Mouse (Mus musculus) cerebellum, adult 18-20 months (tissue): ENCODE measurements around the gene Gna11.

ENCODE experiments used
- DNase-seq, 2 experiments: peaks; one replicate each; pipeline ENCODE4 v3.0.0; 2021

Gene Gna11

GRCm38 (mm10) chr10:81542727-81543460, 2.1 kb downstream of the Gna11 start:
- DNase-seq = no peak

DNA sequence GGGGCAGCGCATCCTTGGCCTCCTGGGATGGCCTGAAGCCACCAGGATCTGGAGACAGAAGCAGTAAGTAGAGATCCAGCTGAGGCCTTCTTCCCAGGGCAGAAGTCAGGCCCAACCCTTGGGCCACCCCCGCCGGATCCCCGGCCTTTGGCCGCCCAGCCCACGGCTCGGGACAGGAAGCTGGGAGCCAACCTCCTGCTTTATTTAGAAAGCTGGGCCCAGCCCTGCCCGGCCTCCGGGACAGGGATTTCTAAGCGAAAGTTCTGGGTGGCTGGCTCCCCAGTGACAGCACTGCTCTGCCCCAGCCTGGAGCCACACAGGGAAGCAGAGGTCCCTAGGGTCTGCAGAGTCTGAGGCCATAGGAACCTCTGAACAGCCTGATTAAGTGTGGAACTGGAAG, 3.2 kb downstream of the Gna11 start:
- DNase-seq = no peak

- no peak for DNase-seq
Observed at GRCm38 (mm10) chr10:81541363-81541762, 3.6 kb downstream of the Gna11 start.

- DNase-seq = no peak
Observed at GRCm38 (mm10) chr10:81538321-81539048, 6.5 kb downstream of the Gna11 start.

GRCm38 (mm10) chr10:81537429-81537828, 7.6 kb downstream of the Gna11 start:
- DNase-seq = no peak

DNA sequence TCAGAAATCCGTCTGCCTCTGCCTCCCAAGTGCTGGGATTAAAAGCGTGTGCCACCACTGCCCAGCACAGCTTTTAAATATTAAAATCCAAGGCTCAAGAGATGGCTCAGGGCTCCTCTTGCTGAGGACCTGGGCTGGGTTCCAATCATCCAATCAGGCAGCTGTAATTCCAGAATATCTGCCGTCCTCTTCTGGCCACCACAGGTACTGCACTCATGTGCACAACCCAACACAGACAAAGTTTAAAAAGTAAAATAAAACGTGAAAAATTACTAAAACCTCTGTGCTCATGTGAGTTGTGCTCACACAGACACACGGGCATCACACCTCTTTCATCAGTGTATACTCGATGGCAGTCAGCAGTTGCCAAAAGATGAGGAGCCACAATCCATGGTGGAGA, 8.3 kb downstream of the Gna11 start:
- DNase-seq = peak in 1 of 2 experiments; percentile 45

DNA sequence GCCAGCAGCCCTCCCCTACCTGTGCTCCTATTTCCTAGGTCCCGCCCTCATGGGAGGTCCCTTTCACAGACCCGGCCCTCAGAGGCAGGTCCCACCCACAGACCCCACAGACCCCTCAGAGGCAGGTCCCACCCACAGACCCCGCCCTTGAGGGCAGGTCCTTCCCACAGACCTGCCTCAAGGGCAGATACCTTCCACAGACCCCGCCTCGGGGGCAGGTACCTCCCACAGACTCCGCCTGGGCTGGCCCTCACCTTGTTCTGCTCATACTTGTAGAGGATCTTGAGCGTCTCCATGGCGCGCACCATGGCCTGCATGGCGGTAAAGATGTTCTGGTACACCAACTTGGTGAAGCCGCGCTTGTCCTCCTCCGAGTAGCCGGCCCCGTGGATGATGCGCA, 10.2 kb downstream of the Gna11 start:
- no peak for DNase-seq

GRCm38 (mm10) chr10:81526779-81527178, 18.2 kb downstream of the Gna11 start:
- peak; percentile 58 to 77 for DNase-seq

DNA sequence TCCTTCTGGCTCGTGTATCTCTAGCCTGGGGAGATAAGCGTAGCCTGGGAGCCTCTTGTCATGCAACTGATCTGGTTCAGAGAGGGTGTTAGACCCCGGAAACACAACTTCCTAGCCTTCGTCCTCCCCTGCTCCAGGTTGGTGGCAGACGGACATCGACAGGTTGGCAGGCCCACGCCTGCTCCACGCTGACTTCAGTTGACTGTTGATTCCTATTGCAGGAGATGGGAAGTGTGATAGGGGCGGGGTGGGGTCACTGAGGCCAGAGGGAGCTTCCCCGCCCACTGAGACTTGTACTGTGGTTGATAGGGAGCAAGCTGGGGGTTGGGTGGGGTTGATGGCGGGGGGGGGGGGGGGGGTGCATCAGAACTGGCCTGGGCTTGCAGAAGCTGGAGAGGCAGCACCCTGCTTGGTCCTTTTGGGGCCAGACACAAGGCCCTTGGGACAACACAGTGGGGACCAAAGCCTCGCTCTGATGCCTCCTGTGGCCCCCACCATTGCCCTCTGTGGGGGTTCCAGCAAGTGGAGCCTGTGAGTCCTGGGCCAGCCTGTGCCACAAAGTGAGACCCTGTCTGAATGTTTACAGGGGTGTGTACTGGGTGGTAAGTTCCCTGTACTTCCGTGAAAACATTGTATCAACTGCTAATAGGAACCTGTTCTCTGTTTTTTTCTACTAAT, 19.8 kb downstream of the Gna11 start:
- DNase-seq = no peak

- no peak for DNase-seq
Observed at GRCm38 (mm10) chr10:81524051-81524605, 20.9 kb downstream of the Gna11 start, which contains the start of gene Gna15. Gna15 (minus strand) TSS chr10:81524225.

- DNase-seq = no peak
Observed at GRCm38 (mm10) chr10:81523570-81523969, 21.4 kb downstream of the Gna11 start.

DNA sequence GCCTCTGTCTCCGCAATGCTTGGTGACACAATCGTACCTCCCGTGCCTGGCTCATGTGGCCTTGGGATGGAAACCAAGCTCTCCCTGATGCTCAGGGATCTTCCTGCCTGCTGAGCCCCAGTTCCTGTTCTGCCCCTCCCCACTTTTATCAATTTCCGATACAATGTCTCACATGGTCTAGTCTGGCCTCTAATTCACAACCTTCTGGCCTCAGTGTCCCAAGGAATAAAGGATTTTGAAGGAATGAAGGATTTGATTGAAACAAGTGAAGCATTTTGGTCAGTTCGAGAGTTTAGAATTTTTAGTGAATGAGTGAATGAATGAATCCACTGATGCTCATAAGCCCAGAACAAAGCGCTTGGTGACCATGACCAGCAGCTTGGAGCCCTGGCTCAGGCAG, 21.8 kb downstream of the Gna11 start:
- DNase-seq = no peak

GRCm38 (mm10) chr10:81519978-81520365, 25.0 kb downstream of the Gna11 start:
- no peak for DNase-seq

DNA sequence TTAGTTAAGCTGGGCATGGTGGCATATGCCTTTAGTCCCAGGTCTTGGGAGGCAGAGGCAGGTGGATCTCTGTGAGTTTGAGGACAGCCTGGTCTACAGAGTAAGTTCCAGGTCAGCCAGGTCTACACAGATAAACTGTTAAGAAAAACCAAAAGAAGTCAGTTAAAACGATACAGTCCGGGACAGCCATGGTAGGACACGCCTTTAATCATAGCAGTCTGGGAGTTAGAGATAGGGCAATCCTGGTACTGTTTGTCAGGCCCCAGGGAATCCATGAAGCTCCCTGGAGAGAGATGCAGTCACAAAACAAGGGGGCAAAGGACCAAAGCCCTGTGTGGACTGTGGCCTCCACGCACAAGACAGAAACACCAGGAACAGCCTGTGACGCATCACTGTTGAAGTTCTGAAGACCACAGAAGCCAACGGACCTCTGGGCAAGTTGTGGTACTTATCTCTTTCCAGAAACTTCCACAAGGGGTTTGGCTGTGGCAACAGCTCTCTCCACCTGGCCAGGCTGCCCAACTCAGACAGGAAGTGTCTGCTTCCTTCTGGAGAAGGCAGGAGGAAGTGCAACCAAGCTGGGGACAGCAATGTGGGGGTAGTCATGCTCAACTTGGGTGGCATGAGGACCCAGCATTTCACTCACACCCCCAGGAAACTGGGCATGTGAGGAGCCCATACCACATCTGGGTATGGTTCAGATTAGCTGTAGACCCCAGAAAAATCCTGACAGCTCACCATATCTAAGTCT, 25.6 kb downstream of the Gna11 start:
- no peak for DNase-seq

DNA sequence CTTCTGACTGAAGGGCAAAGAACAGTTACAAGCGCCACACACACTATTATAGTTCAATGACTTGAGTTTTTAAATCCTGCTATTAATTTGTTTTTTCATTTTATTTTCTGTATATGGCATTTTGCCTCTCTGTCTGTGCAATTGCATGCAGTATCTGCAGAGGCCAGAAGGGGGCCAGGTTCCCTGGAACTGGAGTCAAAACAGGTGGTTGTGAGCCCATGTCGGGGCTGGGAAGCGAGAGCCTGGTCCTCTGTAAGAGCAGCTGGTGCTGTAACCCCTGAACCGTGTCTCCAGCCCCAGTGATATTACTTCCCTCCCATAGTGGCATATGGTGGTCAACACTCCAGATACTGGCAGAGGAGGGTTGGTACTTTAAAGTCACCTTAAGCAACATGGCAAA, 26.4 kb downstream of the Gna11 start:
- DNase-seq = peak; percentile 72 to 74

DNA sequence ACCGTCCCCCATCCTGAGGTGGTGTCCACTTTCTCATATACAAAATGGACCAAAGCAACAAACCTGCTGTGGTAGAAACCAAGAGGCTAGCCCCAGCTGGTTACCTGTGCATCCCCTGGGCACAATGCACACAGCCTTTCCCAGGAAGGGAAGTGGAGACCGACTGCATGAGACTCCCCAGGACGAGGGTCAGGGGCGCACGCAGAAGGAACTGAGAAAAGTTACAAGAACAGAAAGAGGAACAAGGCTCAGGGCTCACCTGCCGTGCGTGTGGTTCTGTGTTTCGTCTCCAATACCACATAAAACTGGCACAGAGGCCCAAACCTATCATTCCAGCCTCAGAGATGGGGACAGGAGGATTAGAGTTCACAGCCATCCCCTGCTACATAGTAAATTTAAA, 27.8 kb downstream of the Gna11 start:
- no peak for DNase-seq

GRCm38 (mm10) chr10:81513798-81514197, 31.2 kb downstream of the Gna11 start:
- DNase-seq = no peak

DNA sequence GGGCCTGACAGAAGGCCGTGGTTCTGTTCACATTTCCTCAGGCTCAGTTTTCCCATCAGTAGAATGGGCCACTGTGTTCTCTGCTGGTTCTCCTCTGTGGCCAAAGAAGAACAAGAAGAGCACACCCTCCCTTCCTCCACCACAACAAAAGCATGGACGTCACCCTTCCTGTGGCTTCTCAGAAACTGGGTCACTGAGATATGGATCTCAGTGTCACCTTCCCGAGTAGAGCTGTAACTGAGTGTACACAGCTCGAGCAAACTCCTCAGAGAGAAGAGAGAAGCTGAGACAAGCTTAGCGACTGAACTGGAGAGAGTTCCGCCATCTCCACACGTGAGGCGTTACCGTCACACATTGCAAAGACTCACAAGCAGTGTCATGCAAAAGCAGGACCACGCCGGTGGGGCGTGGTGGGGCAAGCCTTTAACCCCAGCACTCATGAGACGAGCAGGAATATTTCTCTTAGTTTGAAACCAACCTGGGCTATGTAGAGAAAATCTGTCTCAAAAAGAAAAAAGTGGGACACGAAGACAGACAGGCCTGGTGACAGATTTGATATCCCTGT, 34.7 kb downstream of the Gna11 start:
- no peak for DNase-seq

GRCm38 (mm10) chr10:81507691-81508489, 37.1 kb downstream of the Gna11 start:
- DNase-seq = no peak

DNA sequence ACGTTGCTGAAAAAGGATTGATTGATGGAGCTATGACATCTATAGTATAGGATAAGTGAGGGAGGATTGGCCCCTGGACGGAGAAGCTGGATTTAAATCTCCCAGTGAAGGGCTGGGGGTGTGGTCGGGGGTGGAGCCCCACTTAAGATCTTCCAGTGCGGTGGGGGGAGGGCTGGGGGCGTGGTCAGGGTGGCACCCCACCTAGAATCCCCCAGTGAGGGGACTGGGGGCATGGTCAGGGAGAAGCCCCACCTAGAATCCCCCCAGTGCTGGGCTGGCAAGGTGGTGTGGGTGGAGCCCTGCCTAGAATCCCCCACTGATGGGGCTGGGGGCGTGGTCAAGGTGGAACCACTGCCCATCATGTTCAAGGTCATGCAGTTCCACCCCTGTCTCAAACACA, 37.9 kb downstream of the Gna11 start:
- DNase-seq = no peak

GRCm38 (mm10) chr10:81505016-81505664, 39.9 kb downstream of the Gna11 start:
- DNase-seq = no peak
